Mouse (Mus musculus): ENCODE data around the gene Mrpl52. TPM values are rescaled to one million over a fixed set of nuclear protein-coding genes. Genes with fewer than 3 reads are reported as not detected.

Mrpl52 gene
- polyA plus RNA-seq, 1 experiment from 2014 or later, result 329 TPM

DNA sequence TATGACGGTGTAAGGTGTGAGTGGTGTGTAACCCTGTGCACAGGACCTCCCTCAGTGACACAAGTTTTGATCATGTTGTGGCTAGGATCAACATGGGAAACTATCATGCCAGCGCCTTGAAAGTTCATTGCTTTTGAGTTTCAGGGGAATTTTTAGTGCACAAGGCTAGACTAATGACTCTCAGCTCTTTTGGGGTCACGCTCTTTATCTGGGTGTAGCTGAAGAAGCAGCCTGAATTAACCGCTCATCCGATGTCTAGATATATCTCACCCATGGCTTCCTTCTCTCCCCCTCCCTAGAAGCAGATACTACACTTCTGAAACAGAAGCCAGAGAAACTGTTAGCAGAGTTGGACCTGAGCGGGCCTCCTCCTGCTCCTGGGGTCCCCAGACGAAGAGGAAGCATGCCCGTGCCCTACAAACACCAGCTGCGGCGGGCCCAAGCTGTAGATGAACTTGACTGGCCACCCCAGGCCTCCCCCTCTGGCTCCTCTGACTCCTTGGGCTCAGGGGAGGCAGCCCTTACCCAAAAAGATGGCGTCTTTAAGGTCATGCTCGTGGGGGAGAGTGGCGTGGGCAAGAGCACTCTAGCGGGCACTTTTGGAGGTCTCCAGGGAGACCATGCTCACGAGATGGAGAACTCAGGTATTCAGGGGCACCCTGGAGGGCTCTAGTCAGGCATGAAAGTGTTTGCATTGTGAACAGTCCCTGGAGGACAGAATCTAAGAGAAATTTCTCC is 50.6 kb downstream of the Mrpl52 start:
- 0 out of 2 replicates have a peak overlapping the region, but pooled peaks have one; percentile 75 for H3K4me2 ChIP-seq
- no peaks in the 10 kb centered on the region for H3K9me3 ChIP-seq (ENCODE audit: control insufficient read depth, low read length)
- H3K4me1 ChIP-seq (replicated peaks; ENCODE audit: control insufficient read depth, insufficient read depth, low read length), result peaks cover 9% of the 10 kb centered on the region

More for the DNA sequence above, 50.6 kb downstream of the Mrpl52 start:
- Histone ChIP-seq H3K9ac (ENCODE audit: low read depth, low read length) (no peak overlapping the region), H3K27ac (ENCODE audit: low read depth, low read length) (no peak overlapping the region), H3K4me3 (ENCODE audit: low read depth, low read length) (no peak overlapping the region), H3K36me3 (ENCODE audit: control insufficient read depth, insufficient read depth, low read length) (no peaks in the 10 kb centered on the region), H3K27me3 (replicated peaks; ENCODE audit: control insufficient read depth, insufficient read depth, low read length) (peaks cover 69% of the 10 kb centered on the region)
- no peak for DNase-seq (ENCODE audit: low spot score)
- ATAC-seq (replicated peaks; ENCODE audit: low FRiP score), result no peak
- WGBS, result 69% methylated on average over 15 of the region's 15 CpGs

Other genes with a start within 250 kb of the Mrpl52 start
- 309 and 312 TPM in 2 replicates for gene Dad1, start 172.8 kb upstream of the Mrpl52 start, polyA plus RNA-seq (2014; fragmentation: Nextera tagmentation; extraction: Ambion mirVana)
- 27.6 and 28.2 TPM in 2 replicates for gene Abhd4, start 172.7 kb upstream of the Mrpl52 start, polyA plus RNA-seq (2014; fragmentation: Nextera tagmentation; extraction: Ambion mirVana)
- not detected in 2 replicates for gene Olfr49, start 142.0 kb upstream of the Mrpl52 start, polyA plus RNA-seq (2014; fragmentation: Nextera tagmentation; extraction: Ambion mirVana)
- gene Oxa1l, start 66.1 kb upstream of the Mrpl52 start, polyA plus RNA-seq (2014; fragmentation: Nextera tagmentation; extraction: Ambion mirVana), result 42.3 and 46.7 TPM in 2 replicates
- 8.3 and 10.0 TPM in 2 replicates for gene Slc7a7, start 9.1 kb upstream of the Mrpl52 start, polyA plus RNA-seq (2014; fragmentation: Nextera tagmentation; extraction: Ambion mirVana)
- gene Mmp14, start 4.7 kb downstream of the Mrpl52 start, polyA plus RNA-seq (2014; fragmentation: Nextera tagmentation; extraction: Ambion mirVana), result 56.6 and 57.6 TPM in 2 replicates
- gene Lrp10, start 37.2 kb downstream of the Mrpl52 start, polyA plus RNA-seq (2014; fragmentation: Nextera tagmentation; extraction: Ambion mirVana), result 38.6 and 41.3 TPM in 2 replicates
- gene Rem2, start 49.2 kb downstream of the Mrpl52 start, polyA plus RNA-seq (2014; fragmentation: Nextera tagmentation; extraction: Ambion mirVana), result 0.29 and 0.78 TPM in 2 replicates
- 98.0 and 108 TPM in 2 replicates for gene Prmt5, start 90.6 kb downstream of the Mrpl52 start, polyA plus RNA-seq (2014; fragmentation: Nextera tagmentation; extraction: Ambion mirVana)
- 71.6 and 76.4 TPM in 2 replicates for gene Haus4, start 127.7 kb downstream of the Mrpl52 start, polyA plus RNA-seq (2014; fragmentation: Nextera tagmentation; extraction: Ambion mirVana)
- 15.0 and 17.8 TPM in 2 replicates for gene Ajuba, start 150.6 kb downstream of the Mrpl52 start, polyA plus RNA-seq (2014; fragmentation: Nextera tagmentation; extraction: Ambion mirVana)
- 5.6 and 5.8 TPM in 2 replicates for gene 4931414P19Rik, start 179.1 kb downstream of the Mrpl52 start, polyA plus RNA-seq (2014; fragmentation: Nextera tagmentation; extraction: Ambion mirVana)
- 411 and 417 TPM in 2 replicates for gene Psmb5, start 191.1 kb downstream of the Mrpl52 start, polyA plus RNA-seq (2014; fragmentation: Nextera tagmentation; extraction: Ambion mirVana)
- not detected in 2 replicates for gene Psmb11, start 194.5 kb downstream of the Mrpl52 start, polyA plus RNA-seq (2014; fragmentation: Nextera tagmentation; extraction: Ambion mirVana)
- not detected in 2 replicates for gene Gm17606, start 214.0 kb downstream of the Mrpl52 start, polyA plus RNA-seq (2014; fragmentation: Nextera tagmentation; extraction: Ambion mirVana)
- 1.7 and 1.9 TPM in 2 replicates for gene Cdh24, start 214.5 kb downstream of the Mrpl52 start, polyA plus RNA-seq (2014; fragmentation: Nextera tagmentation; extraction: Ambion mirVana)